Mouse (Mus musculus): ENCODE measurements at regions not wholly inside any gene's neighbourhood (a gene's known extent, or its start where the extent isn't known, plus 50 kb on each side); places are given as distances from the start of the nearest gene placed in this dataset.
A peak's percentile ranks its signal among the peaks of the same experiment; 100 is the strongest.
"Not testable (repeated sequence)": the region's sequence is repeated elsewhere in the genome, so short reads cannot be mapped to it uniquely, and the experiment has no call there.

GRCm38 (mm10) chr12:56064183-56064582, 228.1 kb downstream of the Brms1l start:
- DNase-seq (ENCODE audit: extremely low read depth, insufficient read length, low spot score), result no peak

GRCm38 (mm10) chr12:56058876-56059275, 222.8 kb downstream of the Brms1l start:
- DNase-seq (ENCODE audit: extremely low read depth, insufficient read length, low spot score), result no peak

GRCm38 (mm10) chr12:56058463-56058862, 222.3 kb downstream of the Brms1l start:
- DNase-seq (ENCODE audit: extremely low read depth, insufficient read length, low spot score), result peak; percentile 66

GRCm38 (mm10) chr12:56055382-56055781, 219.3 kb downstream of the Brms1l start:
- DNase-seq (ENCODE audit: extremely low read depth, insufficient read length, low spot score), result no peak

GRCm38 (mm10) chr12:56046050-56046449, 209.9 kb downstream of the Brms1l start:
- DNase-seq (ENCODE audit: extremely low read depth, insufficient read length, low spot score), result no peak

GRCm38 (mm10) chr12:56020954-56021514, 184.9 kb downstream of the Brms1l start:
- DNase-seq (ENCODE audit: extremely low read depth, insufficient read length, low spot score), result no peak

GRCm38 (mm10) chr12:56020547-56020946, 184.4 kb downstream of the Brms1l start:
- DNase-seq (ENCODE audit: extremely low read depth, insufficient read length, low spot score), result no peak

GRCm38 (mm10) chr12:56009976-56010375, 173.9 kb downstream of the Brms1l start:
- no peak for DNase-seq (ENCODE audit: extremely low read depth, insufficient read length, low spot score)

- no peak for DNase-seq (ENCODE audit: extremely low read depth, insufficient read length, low spot score)
Measured at GRCm38 (mm10) chr12:56005846-56006245, 169.7 kb downstream of the Brms1l start.

- no peak for DNase-seq (ENCODE audit: extremely low read depth, insufficient read length, low spot score)
Measured at GRCm38 (mm10) chr12:56005321-56005720, 169.2 kb downstream of the Brms1l start.

GRCm38 (mm10) chr12:56004479-56004878, 168.4 kb downstream of the Brms1l start:
- no peak for DNase-seq (ENCODE audit: extremely low read depth, insufficient read length, low spot score)

GRCm38 (mm10) chr12:56003561-56003960, 167.4 kb downstream of the Brms1l start:
- DNase-seq (ENCODE audit: extremely low read depth, insufficient read length, low spot score), result no peak

GRCm38 (mm10) chr12:55996585-55997377, 160.7 kb downstream of the Brms1l start:
- no peak for DNase-seq (ENCODE audit: extremely low read depth, insufficient read length, low spot score)

- DNase-seq (ENCODE audit: extremely low read depth, insufficient read length, low spot score), result no peak
Measured at GRCm38 (mm10) chr12:55983565-55984351, 147.6 kb downstream of the Brms1l start.

GRCm38 (mm10) chr12:55983128-55983527, 147.0 kb downstream of the Brms1l start:
- DNase-seq (ENCODE audit: extremely low read depth, insufficient read length, low spot score), result no peak

GRCm38 (mm10) chr12:55974262-55974661, 138.1 kb downstream of the Brms1l start:
- DNase-seq (ENCODE audit: extremely low read depth, insufficient read length, low spot score), result no peak

GRCm38 (mm10) chr12:55959319-55959718, 123.2 kb downstream of the Brms1l start:
- not testable (repeated sequence) for DNase-seq (ENCODE audit: extremely low read depth, insufficient read length, low spot score)

- DNase-seq (ENCODE audit: extremely low read depth, insufficient read length, low spot score), result no peak
Measured at GRCm38 (mm10) chr12:55940566-55940965, 104.4 kb downstream of the Brms1l start.

- no peak for DNase-seq (ENCODE audit: extremely low read depth, insufficient read length, low spot score)
Measured at GRCm38 (mm10) chr12:55939281-55940142, 103.4 kb downstream of the Brms1l start.

GRCm38 (mm10) chr12:55934172-55934571, 98.0 kb downstream of the Brms1l start:
- DNase-seq (ENCODE audit: extremely low read depth, insufficient read length, low spot score), result no peak

GRCm38 (mm10) chr12:55933417-55933816, 97.3 kb downstream of the Brms1l start:
- no peak for DNase-seq (ENCODE audit: extremely low read depth, insufficient read length, low spot score)

Measured in 3134 (cell line).